Mouse (Mus musculus) brain, adult 10 weeks (tissue): ENCODE data around the gene AA792892. TPM values are rescaled to one million over a fixed set of nuclear protein-coding genes. Genes with fewer than 3 reads are reported as not detected.

ENCODE experiments used
- polyA plus RNA-seq: library from polyadenylated mRNA; stranded (reverse); fragments of 350-450 nt; fragmentation: Illumina TruSeq; extraction: RNeasy Lipid Tissue Mini Kit (QIAGEN cat#74804); gene quantifications from one replicate; pipeline ENCODE4 v1.2.3, GENCODE M21; 2015; ENCODE audit warnings: low read depth, low replicate concordance

AA792892 gene
- polyA plus RNA-seq: not detected

DNA sequence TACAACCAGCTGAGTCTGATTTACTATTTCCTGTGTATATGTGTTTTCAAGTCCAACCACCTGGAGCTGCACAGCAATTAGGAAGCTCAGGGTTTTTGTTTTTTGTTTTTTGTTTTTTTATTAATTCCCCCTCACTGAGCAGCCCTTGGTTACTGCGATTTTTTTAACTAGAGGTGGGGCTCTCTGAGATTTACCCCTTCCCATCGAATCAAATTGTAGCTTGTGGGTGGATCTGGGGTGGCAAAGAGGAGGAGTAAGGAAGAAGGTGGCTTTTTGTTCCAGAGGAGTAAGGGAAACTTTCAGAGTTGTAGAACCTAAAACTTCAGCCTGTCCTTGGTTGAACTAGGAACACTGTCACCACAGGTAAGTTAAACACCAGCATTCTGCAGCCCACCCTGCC lies at the start of gene AA792892:
Gene AA792892 (plus strand): TSS at position 301 of the 400 bp plus-strand sequence.

DNA sequence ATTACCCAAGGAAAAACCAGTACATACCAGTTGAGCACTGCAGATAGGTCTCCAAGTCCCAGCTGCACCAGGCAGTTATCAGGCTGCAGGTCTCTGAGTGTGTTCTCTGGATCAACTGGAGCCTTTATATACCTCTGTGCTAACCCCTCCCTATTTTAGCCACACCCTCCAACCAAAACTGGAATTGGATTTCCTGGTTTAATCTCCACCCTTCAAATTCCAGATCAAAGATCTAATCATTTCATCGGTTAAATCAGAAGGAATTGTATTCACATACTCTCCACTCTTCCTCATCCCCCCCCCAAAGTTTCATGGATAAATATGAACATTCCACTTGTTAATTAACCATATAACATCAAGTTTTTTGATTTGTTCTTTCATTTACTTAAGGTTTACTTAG lies 32.9 kb upstream of the AA792892 start, which contains the start of gene A430089I19Rik:
Gene A430089I19Rik (minus strand): TSS at position 101 of the 400 bp plus-strand sequence.

DNA sequence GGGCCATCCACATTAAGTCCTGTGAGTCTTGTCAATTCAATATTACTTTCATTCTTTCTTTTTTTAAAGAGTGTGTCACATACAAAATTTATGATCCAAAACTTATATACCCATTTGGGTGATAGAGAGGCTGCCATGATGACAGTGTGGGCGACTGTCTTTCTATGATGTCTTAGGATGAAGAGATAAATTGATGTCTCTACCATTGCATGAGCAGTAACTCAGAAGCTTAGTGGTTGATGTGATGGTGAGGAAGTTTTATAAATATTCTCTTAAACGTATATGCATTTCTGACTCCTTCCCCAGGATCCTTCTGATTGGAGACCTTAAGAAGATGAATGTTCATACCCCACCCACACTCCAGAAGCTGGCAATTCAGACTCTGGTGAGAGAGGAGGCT lies 25.4 kb upstream of the AA792892 start, which contains the start of gene Gm6502:
Gene Gm6502 (plus strand): TSS at position 301 of the 400 bp plus-strand sequence.

Other genes starting within 250 kb of the AA792892 start
- not detected for gene Gm3106, start 121.7 kb upstream of the AA792892 start, polyA plus RNA-seq
- gene A430089I19Rik, start 33.0 kb upstream of the AA792892 start, polyA plus RNA-seq: not detected
- not detected for gene Gm6502, start 25.3 kb upstream of the AA792892 start, polyA plus RNA-seq
- not detected for gene Gm7682, start 106.0 kb downstream of the AA792892 start, polyA plus RNA-seq
- not detected for gene Gm3139, start 186.5 kb downstream of the AA792892 start, polyA plus RNA-seq